Mouse (Mus musculus) bone marrow macrophage, adult 2 months (primary cell): ENCODE results near the gene Rcn1.

Experiments
- CTCF ChIP-seq: IDR thresholded peaks from 2 replicates; pipeline ENCODE4 v1.5.1; 2012; ENCODE audit warnings: low read depth, mild to moderate bottlenecking, low read length, moderate library complexity
- POLR2A ChIP-seq: IDR thresholded peaks from 2 replicates; pipeline ENCODE4 v1.6.1; 2012; ENCODE audit warnings: mild to moderate bottlenecking, low read depth, low read length, borderline replicate concordance

- no peak for TF ChIP-seq CTCF
- no peak for TF ChIP-seq POLR2A
Measured at GRCm38 (mm10) chr2:105379682-105380081, 19.4 kb downstream of the Rcn1 start.
